Mouse (Mus musculus): ENCODE data around the gene Siae. TPM values are rescaled to one million over a fixed set of nuclear protein-coding genes. Genes with fewer than 3 reads are reported as not detected.
A peak's percentile ranks its signal among the peaks of the same experiment; 100 is the strongest.

Gene Siae
- polyA plus RNA-seq, 1 experiment from 2014 or later, result 25.0 TPM

DNA sequence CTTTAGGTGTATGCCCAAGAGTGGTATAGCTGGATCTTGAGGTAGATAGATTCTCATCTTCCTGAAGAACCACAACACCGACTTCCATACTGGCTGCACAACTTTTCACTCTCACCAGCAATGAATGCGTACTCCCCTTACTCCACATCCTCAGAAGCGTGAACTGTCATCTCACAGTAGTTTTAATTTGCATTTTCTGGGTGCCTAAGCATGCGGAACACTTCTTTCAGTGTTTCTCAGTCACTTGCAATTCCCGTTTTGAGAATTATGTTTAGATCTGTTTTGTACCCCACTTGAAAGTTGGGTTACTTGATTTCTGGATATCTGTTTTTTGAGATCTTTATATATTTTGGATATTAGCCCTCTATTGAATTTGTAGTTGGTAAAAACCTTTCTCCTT is 28.1 kb downstream of the Siae start:
- Histone ChIP-seq H3K4me3 (ENCODE audit: inconsistent target) (no peak overlapping the region), H3K27ac (no peak overlapping the region), H3K79me2 (ENCODE audit: inconsistent target) (no peaks in the 10 kb centered on the region), H3K36me3 (ENCODE audit: inconsistent target) (no peaks in the 10 kb centered on the region)
- 95% methylated on average over 5 of the region's 5 CpGs for WGBS (ENCODE audit: missing documents)

DNA sequence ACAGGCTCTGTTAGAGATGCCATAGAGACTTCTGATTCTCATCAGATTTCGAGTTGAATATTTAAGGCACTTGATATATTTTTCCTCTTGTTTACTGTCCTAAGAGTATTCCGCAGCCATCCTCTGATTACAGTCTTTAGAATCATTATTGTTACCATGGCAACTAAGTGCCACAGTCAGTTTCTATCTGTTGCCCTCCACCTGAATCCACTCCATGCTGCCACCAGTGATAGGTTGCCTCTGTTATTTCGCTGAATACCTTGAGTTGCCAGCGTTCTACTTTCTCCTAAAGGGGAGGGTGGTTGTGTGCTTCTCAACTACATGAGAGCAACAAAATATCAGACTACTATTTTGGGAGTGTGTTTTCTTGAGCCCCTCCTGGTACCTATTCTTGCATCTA is 31.2 kb downstream of the Siae start:
- H3K36me3 ChIP-seq (ENCODE audit: inconsistent target), result no peaks in the 10 kb centered on the region
- no peak overlapping the region for H3K27ac ChIP-seq
- no peaks in the 10 kb centered on the region for H3K79me2 ChIP-seq (ENCODE audit: inconsistent target)
- no peak overlapping the region for H3K4me3 ChIP-seq (ENCODE audit: inconsistent target)
- 87% methylated on average over 4 of the region's 4 CpGs for WGBS (ENCODE audit: missing documents)

DNA sequence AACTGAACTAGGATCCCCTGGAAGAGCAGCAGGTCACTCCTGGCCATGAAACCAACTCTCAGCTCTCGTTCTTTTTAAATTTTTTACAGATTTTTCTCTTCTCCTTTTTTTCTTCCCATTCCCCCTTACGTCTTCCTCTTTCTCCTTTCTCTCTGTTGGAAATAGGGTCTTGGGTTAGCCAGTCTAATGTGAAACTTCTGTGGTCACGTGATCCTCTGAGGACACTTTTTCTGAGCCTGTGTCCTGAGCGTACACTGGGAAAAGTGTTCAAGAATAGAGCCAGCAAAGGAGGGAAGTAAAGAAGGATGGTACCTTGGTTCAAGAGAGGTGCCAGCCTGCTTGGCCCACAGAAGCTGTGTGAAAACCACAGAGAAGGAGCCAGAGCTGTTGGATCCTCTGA is 34.9 kb downstream of the Siae start:
- 27% methylated on average over 4 of the region's 4 CpGs for WGBS (ENCODE audit: missing documents)
- Histone ChIP-seq H3K4me3 (ENCODE audit: inconsistent target) (no peak overlapping the region), H3K27ac (no peak overlapping the region), H3K79me2 (ENCODE audit: inconsistent target) (no peaks in the 10 kb centered on the region), H3K36me3 (ENCODE audit: inconsistent target) (no peaks in the 10 kb centered on the region)

DNA sequence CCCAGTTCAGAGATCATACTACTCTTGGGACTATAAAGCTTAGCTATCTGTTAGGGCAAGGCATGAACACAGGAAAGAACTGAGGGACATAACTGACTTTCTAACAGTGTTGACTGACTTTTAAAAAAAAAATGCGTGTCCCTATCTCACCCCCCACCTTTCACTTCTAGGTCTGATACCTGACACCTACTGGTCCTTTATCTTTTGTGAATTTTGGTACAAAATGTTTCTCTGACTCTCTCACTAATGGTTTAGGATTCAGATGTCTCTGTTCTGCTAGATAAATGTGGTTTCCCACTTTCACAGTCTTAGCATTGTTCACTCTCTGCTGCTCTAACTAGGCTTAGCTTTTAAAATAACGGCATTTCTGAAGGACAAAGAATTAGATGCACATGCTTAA is 36.5 kb downstream of the Siae start:
- no peak overlapping the region for H3K27ac ChIP-seq
- no peaks in the 10 kb centered on the region for H3K36me3 ChIP-seq (ENCODE audit: inconsistent target)
- 74% methylated on average over 2 of the region's 2 CpGs for WGBS (ENCODE audit: missing documents)
- no peak overlapping the region for H3K4me3 ChIP-seq (ENCODE audit: inconsistent target)
- no peaks in the 10 kb centered on the region for H3K79me2 ChIP-seq (ENCODE audit: inconsistent target)

DNA sequence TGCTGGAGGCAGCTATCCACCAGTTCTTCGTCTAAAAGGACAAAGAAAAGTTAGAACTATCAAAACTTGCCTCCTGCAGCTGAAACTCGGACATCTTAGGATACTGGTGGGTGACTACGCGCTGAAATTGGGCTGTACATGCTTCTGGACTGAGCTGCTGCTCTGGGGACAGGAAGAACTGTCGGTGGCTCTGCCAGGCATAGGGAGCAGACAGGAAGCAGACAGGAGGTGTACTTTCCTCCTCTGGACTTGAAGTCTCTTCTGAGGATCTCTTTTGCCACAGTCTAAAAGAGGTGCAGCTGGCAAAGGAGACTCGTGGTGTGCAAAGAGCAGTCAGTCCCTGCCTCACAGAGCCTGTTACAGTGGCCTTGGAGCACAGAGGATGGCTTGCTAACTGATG is 37.1 kb downstream of the Siae start:
- no peaks in the 10 kb centered on the region for H3K36me3 ChIP-seq (ENCODE audit: inconsistent target)
- H3K27ac ChIP-seq, result no peak overlapping the region
- no peaks in the 10 kb centered on the region for H3K79me2 ChIP-seq (ENCODE audit: inconsistent target)
- no peak overlapping the region for H3K4me3 ChIP-seq (ENCODE audit: inconsistent target)
- WGBS (ENCODE audit: missing documents), result 26% methylated on average over 6 of the region's 6 CpGs

DNA sequence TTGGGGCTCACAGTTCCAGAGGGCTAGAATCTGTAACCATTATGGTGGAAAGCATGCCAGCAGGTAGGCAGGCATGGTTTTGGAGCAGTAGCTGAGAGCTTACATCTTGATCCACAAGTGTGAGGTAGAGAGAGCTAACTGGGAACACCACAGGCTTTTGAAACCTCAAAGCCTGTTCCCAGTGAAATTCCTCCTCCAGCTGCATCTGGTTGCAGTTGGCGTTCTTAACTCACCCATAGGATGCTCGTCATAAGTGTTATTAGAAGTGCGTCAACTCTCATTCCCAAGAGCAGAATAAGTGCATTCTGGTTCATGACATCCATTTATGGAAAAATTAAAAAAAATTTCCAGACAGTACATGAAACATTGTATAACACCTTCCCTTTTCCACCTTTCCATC is 38.2 kb downstream of the Siae start:
- WGBS (ENCODE audit: missing documents), result 94% methylated on average over 3 of the region's 3 CpGs
- H3K36me3 ChIP-seq (ENCODE audit: inconsistent target), result no peaks in the 10 kb centered on the region

DNA sequence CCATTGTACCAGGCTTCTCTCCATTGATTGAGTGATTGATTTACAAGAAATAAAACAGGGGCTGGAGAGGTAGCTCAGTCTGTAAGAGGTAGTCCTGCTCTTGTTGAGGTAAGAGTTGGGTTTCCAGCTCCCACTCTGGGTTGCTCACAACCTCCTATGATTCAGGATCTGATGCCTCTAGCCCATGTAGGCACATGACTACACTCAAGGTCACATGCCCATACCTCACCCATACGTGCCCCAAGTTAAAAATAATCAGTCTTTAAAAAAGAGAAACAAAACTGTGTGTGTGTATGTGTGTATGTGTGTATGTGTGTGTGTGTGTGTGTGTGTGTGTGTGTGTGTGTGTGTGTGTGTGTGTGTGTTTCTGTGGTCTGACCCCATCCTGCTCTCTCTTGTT is 40.1 kb downstream of the Siae start:
- no peak overlapping the region for H3K27ac ChIP-seq
- no peak overlapping the region for H3K4me3 ChIP-seq (ENCODE audit: inconsistent target)
- 20% methylated on average over 1 of the region's 1 CpGs for WGBS (ENCODE audit: missing documents)
- no peaks in the 10 kb centered on the region for H3K36me3 ChIP-seq (ENCODE audit: inconsistent target)
- no peaks in the 10 kb centered on the region for H3K79me2 ChIP-seq (ENCODE audit: inconsistent target)

More for the DNA sequence above, 38.2 kb downstream of the Siae start:
- Histone ChIP-seq H3K4me3 (ENCODE audit: inconsistent target) (no peak overlapping the region), H3K79me2 (ENCODE audit: inconsistent target) (no peaks in the 10 kb centered on the region), H3K27ac (no peak overlapping the region)

DNA sequence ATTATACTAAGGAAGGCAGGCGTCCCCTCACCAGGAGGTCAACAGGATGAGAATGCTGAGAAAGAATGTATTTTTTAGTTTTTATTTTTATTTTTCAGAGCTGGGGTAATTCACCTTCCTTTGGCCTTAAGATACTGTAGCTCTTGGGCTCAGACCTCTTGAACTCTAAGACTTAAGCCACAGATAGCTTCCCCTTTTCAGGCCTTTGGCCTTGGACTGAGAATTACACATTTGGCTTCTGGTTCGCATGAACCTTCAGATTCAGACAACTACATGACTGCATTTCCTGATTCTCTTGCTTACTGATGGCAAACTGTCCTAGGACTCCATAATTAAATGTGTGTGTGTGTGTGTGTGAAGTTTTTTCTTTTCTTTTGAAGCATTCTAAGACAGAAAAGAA is 43.1 kb downstream of the Siae start:
- H3K36me3 ChIP-seq (ENCODE audit: inconsistent target), result no peaks in the 10 kb centered on the region
- H3K79me2 ChIP-seq (ENCODE audit: inconsistent target), result no peaks in the 10 kb centered on the region
- 83% methylated on average over 1 of the region's 2 CpGs for WGBS (ENCODE audit: missing documents)
- H3K27ac ChIP-seq, result no peak overlapping the region
- no peak overlapping the region for H3K4me3 ChIP-seq (ENCODE audit: inconsistent target)

DNA sequence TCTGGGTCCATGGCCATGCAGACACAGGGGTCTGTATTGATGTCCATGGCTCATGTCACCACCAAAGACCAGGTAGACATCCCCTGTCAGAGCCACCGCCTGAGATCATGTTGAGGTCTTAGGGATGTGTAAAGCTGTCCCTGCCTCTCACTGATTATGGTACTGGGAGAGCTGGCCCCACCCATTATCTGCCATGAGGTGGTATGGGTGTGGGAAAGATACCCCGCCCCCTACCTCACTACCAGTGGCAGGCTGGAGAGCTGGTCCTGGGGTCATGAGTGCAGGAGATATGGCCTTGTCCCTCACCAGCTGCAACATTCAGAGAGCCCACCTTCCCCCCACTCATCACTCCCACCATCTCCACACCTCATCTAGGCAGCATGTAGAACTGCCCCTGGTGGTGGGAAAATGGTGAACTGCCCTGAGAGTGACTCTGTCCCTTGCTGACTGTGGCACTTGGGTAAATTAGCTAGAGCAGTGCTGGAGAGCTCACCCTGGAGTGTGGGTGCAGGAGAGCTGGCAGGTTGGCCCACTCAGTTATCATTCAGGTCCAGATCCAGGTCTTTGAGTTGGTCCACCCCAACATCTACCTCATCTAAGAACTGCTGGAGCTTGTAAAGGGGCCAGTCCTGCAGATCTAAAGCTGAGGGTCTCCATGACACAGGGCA is 45.2 kb downstream of the Siae start:
- Histone ChIP-seq H3K27ac (no peak overlapping the region), H3K36me3 (ENCODE audit: inconsistent target) (no peaks in the 10 kb centered on the region), H3K79me2 (ENCODE audit: inconsistent target) (no peaks in the 10 kb centered on the region), H3K4me3 (ENCODE audit: inconsistent target) (no peak overlapping the region)
- 100% methylated on average over 2 of the region's 2 CpGs for whole genome bisulfite sequencing (ENCODE audit: missing documents)

DNA sequence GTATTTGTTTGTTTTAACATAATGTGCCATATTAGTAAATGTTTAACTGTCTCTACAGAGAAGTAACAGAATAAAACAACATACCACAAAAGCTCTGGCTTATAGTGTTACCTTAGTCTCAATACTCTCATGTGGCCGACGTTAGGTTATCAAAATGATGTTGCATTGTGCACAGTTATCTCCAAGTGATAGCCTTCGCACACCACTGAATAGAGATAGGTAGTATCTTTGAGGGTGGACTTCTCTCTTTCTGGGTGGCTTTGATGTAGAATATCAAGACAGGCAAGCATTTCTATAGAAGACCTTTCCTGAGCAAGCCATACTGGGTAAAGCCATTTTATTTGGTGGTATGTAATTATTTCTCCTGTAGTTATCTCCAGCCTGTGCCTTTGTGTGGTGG is 49.6 kb downstream of the Siae start:
- WGBS (ENCODE audit: missing documents), result 98% methylated on average over 3 of the region's 3 CpGs
- no peak overlapping the region for H3K27ac ChIP-seq
- no peaks in the 10 kb centered on the region for H3K36me3 ChIP-seq (ENCODE audit: inconsistent target)
- H3K4me3 ChIP-seq (ENCODE audit: inconsistent target), result no peak overlapping the region
- H3K79me2 ChIP-seq (ENCODE audit: inconsistent target), result no peaks in the 10 kb centered on the region

DNA sequence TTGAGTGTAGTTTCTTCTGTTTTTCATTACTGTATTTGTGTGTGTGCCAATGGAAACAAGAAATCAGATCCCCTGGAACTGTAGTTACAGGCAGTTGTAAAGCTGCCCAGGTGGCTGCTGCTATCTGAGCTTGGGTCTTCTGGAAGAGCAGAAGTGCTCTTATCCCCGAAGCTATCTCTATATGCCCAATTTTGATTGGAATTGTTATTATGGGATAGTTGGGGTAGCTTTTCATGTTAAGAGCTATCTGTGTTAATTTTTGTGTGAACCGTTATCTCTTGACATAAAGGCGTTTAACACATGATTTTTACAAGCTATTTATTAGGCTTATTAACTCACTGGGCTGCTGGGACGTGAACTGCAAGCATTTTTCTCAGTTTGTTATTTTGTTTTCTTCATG is 54.1 kb downstream of the Siae start:
- H3K27ac ChIP-seq, result no peak overlapping the region
- WGBS (ENCODE audit: missing documents), result 94% methylated on average over 4 of the region's 4 CpGs
- no peaks in the 10 kb centered on the region for H3K36me3 ChIP-seq (ENCODE audit: inconsistent target)
- no peak overlapping the region for H3K4me3 ChIP-seq (ENCODE audit: inconsistent target)
- H3K79me2 ChIP-seq (ENCODE audit: inconsistent target), result no peaks in the 10 kb centered on the region

DNA sequence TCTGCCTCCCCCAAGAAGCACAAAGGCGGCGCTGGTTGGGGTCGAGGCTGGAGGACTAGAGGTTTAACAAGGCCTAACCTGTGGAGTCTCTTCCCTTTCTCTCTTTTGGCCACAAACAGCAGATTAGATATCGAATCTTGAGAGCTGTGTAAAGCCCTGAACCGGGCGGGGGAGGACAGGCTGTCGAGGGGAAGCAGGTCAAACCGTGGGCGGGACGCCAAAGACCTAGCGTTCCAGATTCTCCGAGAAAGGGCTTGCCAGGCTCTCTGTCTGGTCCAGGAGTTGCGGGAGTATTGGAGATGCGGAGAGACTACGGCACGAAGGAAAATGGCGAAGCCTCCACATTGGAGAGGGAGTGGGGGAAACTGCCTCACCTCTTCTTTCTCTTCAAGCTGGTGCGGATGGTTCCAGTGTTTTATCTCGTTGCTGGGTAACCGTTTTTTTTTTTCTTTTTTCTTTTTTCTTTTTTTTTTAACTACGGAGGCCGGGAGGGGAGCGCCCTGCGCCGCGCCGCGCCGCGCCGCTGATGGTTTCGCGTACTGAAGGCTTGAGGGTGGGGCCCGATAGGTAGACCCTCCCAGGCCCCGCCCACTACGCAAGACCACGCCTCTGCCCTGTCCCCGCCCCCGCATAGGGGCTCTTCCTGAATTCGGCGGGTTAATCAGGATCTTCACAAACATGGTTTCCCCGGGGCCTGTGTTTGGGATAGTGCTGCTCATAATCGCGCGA is 57.8 kb downstream of the Siae start, which contains the start of gene Spa17:
Spa17 (minus strand) TSS at position 541 of the 729 bp plus-strand sequence.
- no peaks in the 10 kb centered on the region for H3K79me2 ChIP-seq (ENCODE audit: inconsistent target)
- under 1% methylated on average over 40 of the region's 45 CpGs for WGBS (ENCODE audit: missing documents)
- peak within 1 kb of the TSS; percentile 17; the same call in 1 of the 2 replicates for H3K27ac ChIP-seq

DNA sequence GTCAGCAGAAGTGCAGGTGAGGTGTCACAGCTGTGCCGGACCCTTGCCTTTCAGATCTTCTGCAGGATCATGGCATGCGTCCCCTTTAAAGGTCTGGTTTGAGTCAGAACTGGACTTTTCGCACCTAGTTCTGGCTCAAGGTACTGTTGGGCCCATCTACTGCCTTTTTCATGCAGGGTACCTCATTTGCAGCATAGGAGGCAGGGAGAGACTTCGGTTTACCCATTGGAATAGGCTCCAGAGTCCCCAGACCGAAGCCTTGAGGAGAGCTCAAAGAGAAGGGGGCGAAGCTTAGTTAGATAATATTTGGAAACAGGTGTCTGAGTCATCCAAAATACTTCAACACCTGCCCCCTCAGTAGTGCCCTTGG is 58.4 kb downstream of the Siae start:
- peak overlapping the region; percentile 17; the same call in 1 of the 2 replicates for H3K27ac ChIP-seq
- WGBS (ENCODE audit: missing documents), result 32% methylated on average over 6 of the region's 6 CpGs
- peak overlapping the region; percentile 79 for H3K4me3 ChIP-seq (ENCODE audit: inconsistent target)
- H3K36me3 ChIP-seq (ENCODE audit: inconsistent target), result no peaks in the 10 kb centered on the region; the same call in 1 of the 2 replicates
- no peaks in the 10 kb centered on the region for H3K79me2 ChIP-seq (ENCODE audit: inconsistent target)

More for the DNA sequence above, 57.8 kb downstream of the Siae start, which contains the start of gene Spa17:
- no peaks in the 10 kb centered on the region; the same call in 1 of the 2 replicates for H3K36me3 ChIP-seq (ENCODE audit: inconsistent target)
- H3K4me3 ChIP-seq (ENCODE audit: inconsistent target), result peak within 1 kb of the TSS; percentile 79

DNA sequence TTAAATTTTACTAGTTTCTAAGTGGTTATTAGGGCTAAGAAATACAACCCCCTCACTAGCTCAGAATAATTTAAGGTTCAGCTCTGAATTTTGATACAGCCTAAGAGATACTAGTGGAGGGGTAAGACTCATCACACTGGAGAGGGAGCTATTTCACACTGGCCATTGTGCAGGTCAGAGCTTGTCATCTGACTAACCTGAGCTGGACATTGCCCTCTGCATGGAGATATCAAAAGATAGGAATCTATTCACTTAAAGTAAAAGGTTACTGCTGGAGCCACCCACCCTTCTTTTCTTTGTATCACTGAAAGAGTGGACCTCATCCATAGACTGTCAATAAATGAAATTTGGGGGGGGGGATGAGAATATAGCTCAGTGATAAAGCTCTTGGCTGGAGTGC is 58.8 kb downstream of the Siae start:
- Histone ChIP-seq H3K27ac (no peak overlapping the region), H3K4me3 (ENCODE audit: inconsistent target) (peak overlapping the region; percentile 79), H3K79me2 (ENCODE audit: inconsistent target) (no peaks in the 10 kb centered on the region)

DNA sequence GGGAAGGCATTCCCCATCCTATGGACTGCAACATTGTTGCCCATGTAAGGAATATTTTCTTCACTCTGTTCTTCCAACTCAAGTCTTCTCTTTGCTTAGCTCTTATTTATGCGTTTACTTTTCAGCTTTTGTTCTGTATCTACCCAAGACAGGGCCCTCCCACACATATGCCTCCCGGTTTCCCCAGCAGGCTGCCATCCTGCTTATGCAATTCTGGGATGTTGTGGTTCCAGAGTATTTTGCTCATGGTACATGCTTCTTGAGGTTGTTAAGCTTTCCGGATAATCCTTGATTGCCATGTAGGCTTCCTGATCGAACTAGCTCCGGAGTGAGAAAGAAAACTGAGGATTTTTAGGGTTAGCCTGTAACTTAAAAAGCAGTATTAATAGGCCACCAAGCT is 59.7 kb downstream of the Siae start:
- 97% methylated on average over 5 of the region's 5 CpGs for WGBS (ENCODE audit: missing documents)
- H3K27ac ChIP-seq, result no peak overlapping the region
- H3K36me3 ChIP-seq (ENCODE audit: inconsistent target), result no peaks in the 10 kb centered on the region; the same call in 1 of the 2 replicates
- no peak overlapping the region for H3K4me3 ChIP-seq (ENCODE audit: inconsistent target)
- H3K79me2 ChIP-seq (ENCODE audit: inconsistent target), result no peaks in the 10 kb centered on the region

More for the DNA sequence above, 58.8 kb downstream of the Siae start:
- no peaks in the 10 kb centered on the region; the same call in 1 of the 2 replicates for H3K36me3 ChIP-seq (ENCODE audit: inconsistent target)
